Mouse (Mus musculus): ENCODE results near the gene Sema6c. TPM values are rescaled to one million over a fixed set of nuclear protein-coding genes. Genes with fewer than 3 reads are reported as not detected.

Gene Sema6c
- polyA plus RNA-seq (2012) = 1.6 and 2.4 TPM in 2 replicates

GRCm38 (mm10) chr3:95159987-95160963, at the start of gene Sema6c:
Sema6c (plus strand) TSS chr3:95160457.
- no peak for TF ChIP-seq GATA1 (IDR thresholded peaks at IDR 0.05; ENCODE audit: low read length)

GRCm38 (mm10) chr3:95110911-95111726, 49.1 kb upstream of the Sema6c start, which contains the start of gene Vps72:
Vps72 (plus strand) TSS chr3:95111022.
- no peak for TF ChIP-seq GATA1 (IDR thresholded peaks at IDR 0.05; ENCODE audit: low read length)

DNA sequence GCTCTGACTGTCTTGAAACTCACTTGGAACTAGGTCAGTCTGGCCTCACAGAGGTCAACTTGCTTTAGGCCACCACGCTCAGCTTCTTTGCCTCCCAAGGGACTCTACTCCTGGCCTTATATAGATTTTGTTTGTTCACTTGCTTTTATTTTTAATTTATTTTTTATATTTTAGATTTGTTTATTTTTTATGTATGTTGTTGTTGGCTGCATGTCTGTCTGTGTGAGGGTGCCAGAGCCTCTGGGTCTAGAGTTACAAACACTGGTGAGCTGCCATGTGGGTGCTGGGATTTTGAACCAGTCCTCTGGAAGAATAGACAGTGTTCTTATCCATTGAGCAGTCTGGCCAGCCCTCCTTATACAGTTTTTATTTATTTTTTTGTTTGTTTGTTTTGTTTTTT, 47.5 kb upstream of the Sema6c start:
- TF ChIP-seq GATA1 (IDR thresholded peaks at IDR 0.05; ENCODE audit: low read length) = no peak

- TF ChIP-seq GATA1 (IDR thresholded peaks at IDR 0.05; ENCODE audit: low read length) = no peak
Measured at GRCm38 (mm10) chr3:95117751-95118150, 42.5 kb upstream of the Sema6c start.

DNA sequence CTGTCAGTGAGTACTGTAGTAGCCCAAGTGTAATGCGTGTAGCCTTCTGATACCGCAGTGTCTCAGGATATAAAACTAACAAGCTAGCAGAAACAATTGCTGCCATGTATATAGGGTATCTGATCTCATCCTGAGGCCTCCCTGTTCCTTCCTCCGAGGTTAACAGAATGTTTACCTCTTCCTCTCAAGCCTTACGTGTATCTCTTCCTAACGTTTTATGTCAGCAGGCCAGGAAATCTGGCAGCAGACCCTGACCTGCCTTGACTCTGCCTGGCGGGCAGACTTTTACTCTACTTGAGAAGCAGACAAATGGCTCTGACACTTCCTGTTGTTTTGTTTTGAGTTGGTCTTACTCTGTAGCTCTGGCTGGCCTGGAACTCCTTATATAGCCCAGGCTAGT, 38.7 kb upstream of the Sema6c start:
- no peak for TF ChIP-seq GATA1 (IDR thresholded peaks at IDR 0.05; ENCODE audit: low read length)

- TF ChIP-seq GATA1 (IDR thresholded peaks at IDR 0.05; ENCODE audit: low read length) = no peak
Measured at GRCm38 (mm10) chr3:95124246-95124645, 36.0 kb upstream of the Sema6c start, which contains the start of gene Tmod4. Tmod4 (plus strand) TSS chr3:95124476.

DNA sequence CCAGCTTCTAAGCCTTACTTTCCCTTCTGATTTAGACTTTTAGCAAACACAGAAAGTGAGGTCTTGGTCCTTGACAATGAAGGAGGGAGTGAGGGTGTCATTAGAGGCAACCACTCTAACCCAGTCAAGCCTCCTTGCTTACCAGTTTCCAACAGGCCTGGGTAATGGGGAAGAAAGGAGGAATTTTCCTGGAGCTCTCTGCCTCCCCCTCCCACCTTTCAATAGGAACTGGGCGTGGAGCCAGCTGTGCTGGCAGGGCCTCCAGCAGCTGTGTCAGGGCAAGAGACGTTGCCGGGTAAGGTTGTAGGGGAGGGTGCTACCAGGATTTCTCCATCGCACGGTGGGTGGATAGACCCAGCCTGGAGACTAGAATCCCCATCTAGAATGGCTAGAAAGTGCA, 35.3 kb upstream of the Sema6c start:
- TF ChIP-seq GATA1 (IDR thresholded peaks at IDR 0.05; ENCODE audit: low read length) = no peak

- no peak for TF ChIP-seq GATA1 (IDR thresholded peaks at IDR 0.05; ENCODE audit: low read length)
Measured at GRCm38 (mm10) chr3:95129226-95129651, 31.0 kb upstream of the Sema6c start.

DNA sequence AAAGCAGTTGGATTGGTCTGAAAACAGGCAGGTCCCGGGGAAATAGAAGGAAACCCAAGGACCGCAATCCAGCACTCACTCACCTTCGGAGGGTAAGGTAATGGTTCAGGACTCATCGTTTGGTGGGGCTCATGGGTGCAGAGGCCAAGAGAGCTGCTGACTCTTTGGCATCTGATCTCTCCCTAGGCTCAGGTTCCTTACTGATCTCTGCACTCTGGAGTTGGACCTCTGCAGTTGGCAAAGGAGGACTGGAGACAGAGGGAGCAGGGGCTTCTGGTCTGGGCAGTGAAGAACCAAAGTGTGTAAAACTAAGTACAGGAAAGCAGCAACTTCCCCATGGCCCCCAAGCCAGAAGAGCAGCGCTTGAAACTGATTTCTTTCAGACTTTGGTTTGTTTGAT, 30.2 kb upstream of the Sema6c start:
- no peak for TF ChIP-seq GATA1 (IDR thresholded peaks at IDR 0.05; ENCODE audit: low read length)

DNA sequence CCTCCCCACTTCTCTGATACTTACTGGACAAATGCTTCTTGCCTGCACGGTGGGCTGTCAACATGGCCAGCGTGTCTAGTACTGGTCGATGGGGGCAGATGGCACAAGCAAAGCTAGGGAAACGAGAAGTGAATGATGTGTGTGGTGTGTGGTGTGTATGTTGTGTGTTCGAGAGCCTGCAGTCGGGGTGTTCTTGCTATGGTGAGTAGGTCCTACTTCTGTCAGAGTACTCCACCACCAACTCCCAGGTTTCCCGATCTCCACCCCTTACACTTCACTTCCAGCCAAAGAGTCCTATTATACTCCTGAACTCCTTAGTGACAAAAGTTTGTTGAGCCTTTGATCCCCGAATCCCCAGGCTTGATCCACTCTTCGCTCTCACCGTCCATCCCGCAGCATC, 27.1 kb upstream of the Sema6c start:
- TF ChIP-seq GATA1 (IDR thresholded peaks at IDR 0.05; ENCODE audit: low read length) = no peak

DNA sequence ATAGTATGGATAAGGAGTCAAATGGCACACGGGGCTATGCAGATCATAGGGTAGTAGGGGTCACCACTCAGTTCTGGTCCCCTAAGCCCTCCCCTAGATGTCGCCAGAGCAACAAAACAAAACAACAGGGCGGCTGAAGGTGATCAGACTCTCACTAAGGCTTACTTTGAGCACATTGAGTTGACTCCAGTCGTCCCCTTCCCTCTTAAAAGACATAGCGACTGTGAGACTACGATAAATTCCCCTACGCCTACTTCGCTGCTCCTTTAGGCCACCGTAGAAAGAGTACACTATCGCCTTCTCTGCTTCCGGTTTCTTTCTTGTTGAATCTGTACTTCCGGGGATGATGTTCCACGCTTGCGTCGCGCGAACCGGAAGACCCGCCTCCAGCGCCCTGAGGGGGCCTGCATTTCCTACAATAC, 26.6 kb upstream of the Sema6c start, which contains the start of the genes Scnm1 and Lysmd1:
Gene Scnm1 (minus strand): TSS at position 332 of the 422 bp plus-strand sequence.
Gene Lysmd1 (plus strand): TSS at position 409 of the 422 bp plus-strand sequence.
- no peak for TF ChIP-seq GATA1 (IDR thresholded peaks at IDR 0.05; ENCODE audit: low read length)

- TF ChIP-seq GATA1 (IDR thresholded peaks at IDR 0.05; ENCODE audit: low read length) = no peak
Measured at GRCm38 (mm10) chr3:95135023-95135422, 25.2 kb upstream of the Sema6c start.

DNA sequence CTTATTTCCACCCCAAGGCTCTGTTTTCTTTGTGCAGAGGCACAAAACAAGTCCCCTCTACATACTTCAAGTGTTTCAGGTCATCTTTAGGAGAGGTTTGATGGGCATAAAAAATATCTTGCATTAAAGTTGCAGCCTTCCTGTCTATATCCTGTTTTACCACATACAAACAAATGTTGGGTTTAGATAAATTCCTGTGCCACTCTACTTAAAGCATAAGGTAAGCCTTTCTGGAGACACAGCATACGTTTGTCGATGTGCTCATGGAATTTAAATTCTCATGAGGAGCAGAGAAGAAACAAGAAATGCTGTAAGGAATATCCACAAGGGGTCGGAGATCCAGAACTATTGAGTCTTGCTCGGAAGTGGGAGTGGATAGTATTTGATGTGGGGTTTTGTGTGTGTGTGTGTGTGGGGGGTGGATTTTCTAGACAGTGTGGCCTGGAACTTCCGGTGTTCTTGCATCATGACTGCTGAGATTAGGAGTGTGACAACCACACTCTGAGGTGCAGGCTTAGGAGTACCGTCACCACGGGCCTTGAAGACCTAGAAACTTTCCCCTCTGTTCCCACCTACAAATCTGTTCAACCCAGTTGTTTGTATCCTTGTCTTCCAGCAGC, 24.7 kb upstream of the Sema6c start:
- TF ChIP-seq GATA1 (IDR thresholded peaks at IDR 0.05; ENCODE audit: low read length) = no peak

DNA sequence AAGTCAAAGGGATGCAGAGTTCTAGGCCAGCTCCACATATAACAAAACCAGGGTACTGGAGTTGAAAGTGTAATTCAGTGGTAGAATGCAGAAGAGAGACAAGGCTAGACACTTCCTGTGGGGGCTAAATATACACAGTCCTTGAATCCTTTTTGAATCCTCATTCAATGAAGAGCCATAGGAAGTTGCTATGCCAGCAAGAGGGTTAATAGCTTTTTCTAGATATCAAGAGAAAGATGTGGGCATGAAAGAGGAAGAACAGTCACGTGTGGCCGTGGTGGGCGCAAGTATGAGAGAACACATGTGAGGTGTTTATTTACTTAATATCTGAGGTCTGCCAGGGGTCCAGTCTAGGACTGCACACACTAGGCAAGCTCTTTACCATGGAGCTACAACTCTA, 23.9 kb upstream of the Sema6c start:
- no peak for TF ChIP-seq GATA1 (IDR thresholded peaks at IDR 0.05; ENCODE audit: low read length)

DNA sequence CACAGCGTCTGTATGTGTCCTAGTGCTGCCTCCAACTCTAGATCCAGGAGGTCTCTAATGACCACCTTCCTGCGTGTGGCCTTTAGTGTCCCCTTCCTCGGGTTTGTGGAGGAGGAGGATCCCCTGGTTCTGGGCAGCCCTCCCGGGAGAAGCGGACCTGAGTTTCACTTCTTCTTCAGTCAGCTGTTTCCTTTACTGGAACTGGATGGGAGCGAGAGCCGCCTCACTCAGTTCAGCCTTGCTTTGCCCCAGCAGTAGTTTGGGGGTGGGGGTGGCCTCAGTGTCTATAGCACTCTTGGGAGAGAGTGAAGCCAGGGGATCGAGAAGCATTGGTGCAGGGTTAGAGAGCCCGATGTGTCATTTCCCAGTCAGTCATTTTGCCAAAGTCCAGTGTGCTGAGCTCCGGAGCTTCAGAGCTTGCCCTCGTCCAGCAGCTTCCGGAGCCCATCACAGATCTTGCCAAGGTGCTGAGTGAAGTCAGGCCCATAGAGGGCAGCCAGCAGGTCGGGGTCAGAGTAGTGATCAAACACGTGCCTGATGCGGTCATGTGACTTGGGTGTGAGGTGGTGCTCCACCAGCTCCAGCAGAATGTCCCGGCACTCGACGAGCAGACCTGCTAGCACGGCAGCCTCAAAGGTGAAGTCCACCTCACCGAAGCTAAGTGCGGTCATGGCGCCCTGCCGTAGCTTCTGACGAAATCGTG, 20.5 kb upstream of the Sema6c start:
- no peak for TF ChIP-seq GATA1 (IDR thresholded peaks at IDR 0.05; ENCODE audit: low read length)
